26 mouse cellular contexts compared by ENCODE assay signal in the genomic region with DNA sequence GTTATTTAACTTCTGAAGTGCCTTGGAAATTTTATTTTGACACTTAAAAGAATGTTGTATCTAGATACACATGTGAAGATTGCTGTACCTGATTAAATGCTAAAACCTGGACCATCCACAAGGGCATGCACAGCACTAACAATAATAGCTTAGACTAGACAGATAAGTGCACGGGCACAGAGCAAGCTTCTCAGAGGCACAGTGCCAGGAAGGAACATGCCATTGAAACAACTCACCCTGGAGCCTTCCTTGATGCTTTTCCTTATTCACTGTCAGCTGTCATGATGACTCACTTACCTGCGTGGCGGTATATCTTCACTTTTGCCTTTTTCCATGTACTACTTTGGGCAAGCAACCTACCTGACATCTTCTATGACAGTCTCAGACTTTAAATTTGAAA. TPM values are rescaled to one million over a fixed set of nuclear protein-coding genes. Genes with fewer than 3 reads are reported as not detected.
DNase-seq lines count a peak whose midpoint lies in the region; ATAC-seq and TF ChIP-seq lines count a peak whose summit lies in the region.
"Had no signal": no experiment of that assay in that cellular context is flagged by ENCODE, and none has a peak within 500 bp of the region (broad histone marks: within the 10 kb centered on the region; RNA-seq: fewer than 3 reads in every experiment).

No protein-coding gene starts in this region.

- no peak for ATAC-seq in Patski
- ATAC-seq: CD4-positive, CD25-positive, alpha-beta regulatory T cell, adult 4 months; forebrain, embryonic 15.5 days; intestine, postnatal 0 days had no signal

- intact Hi-C loops in left cerebral cortex, postnatal 10 days (cut with DNase I), result no loop called here

- POLR2A ChIA-PET in Patski (lab: Charles Lee), result interaction anchor here (0.5 kb wide), 1 partner anchor 316 kb away, joined by 4 read pairs; no protein-coding TSS in a partner anchor

- CTCF ChIA-PET in Patski (lab: Charles Lee), result interaction anchor here (1.2 kb wide), 1 partner anchor 10 kb away, joined by 3 read pairs; no protein-coding TSS in a partner anchor

- DNase-seq in 3134 (ENCODE audit: extremely low read depth, insufficient read length, low spot score), result peak; percentile 3
- DNase-seq in 3T3-L1 (ENCODE audit: low read depth, low spot score), result peak; percentile 71
- DNase-seq in Patski (ENCODE audit: low read depth, low spot score), result peak; percentile 15
- DNase-seq in gonadal fat pad, adult 2 months (ENCODE audit: low read depth), result peak; percentile 10
- DNase-seq in frontal cortex, postnatal 14 days (ENCODE audit: low spot score in 2 of 2), result no peak
- DNase-seq in left cerebral cortex, postnatal 10 days (ENCODE audit: extremely low spot score in 1 of 2, low spot score in 2 of 2), result no peak
- DNase-seq: adrenal gland, adult 2 months; adrenal gland, postnatal 25 days; B cell, adult 2 months; cerebellum, adult 18-20 months; cerebellum, adult 9-11 months; cerebellum, postnatal 25 days; gastrocnemius, postnatal 10 days; gastrocnemius, postnatal 36 days; heart, postnatal 14 days; heart, postnatal 4 days; kidney, adult 8-10 months had no signal

- in situ Hi-C loops in Patski (cut with MboI; ENCODE audit: low pct_unique_long_range_greater_than_20kb), result no loop called here

- TF ChIP-seq CTCF in Patski (IDR thresholded peaks at IDR 0.05), result no peak

- no peaks in the 10 kb centered on the region for H3K27me3 ChIP-seq in Patski
- H3K27me3 ChIP-seq: embryonic facial prominence, embryonic 12.5 days; embryonic facial prominence, embryonic 15.5 days; forebrain, embryonic 12.5 days; forebrain, embryonic 15.5 days; heart, embryonic 13.5 days had no signal

RNA-seq across cellular contexts. Expression of a gene that starts 37.9 kb away (rescaled TPM):
- not detected for polyA plus RNA-seq in Patski (2021)
- 2.0 and 2.4 TPM in 2 replicates for polyA plus RNA-seq in gonadal fat pad, adult 2 months (2012; rRNA removed)
- 100 to 1,000 TPM; 143 to 150 TPM for total RNA-seq in left cerebral cortex, postnatal 10 days (2021)
- total RNA-seq: common myeloid progenitor, adult 5-6 weeks; MEL had no signal

Comparison
In these comparisons a context has a peak if more than half of its experiments do, and no peak if none do; other contexts are left out.
1. DNase-seq: peak in 3134 (single experiment), 3T3-L1 (single experiment), Patski (single experiment) and gonadal fat pad, adult 2 months (single experiment); none in frontal cortex, postnatal 14 days (0 of 2) and left cerebral cortex, postnatal 10 days (0 of 2).